Mouse (Mus musculus) erythroblast, embryonic 14.5 days (primary cell): ENCODE data around the gene Ube2d2b. TPM values are rescaled to one million over a fixed set of nuclear protein-coding genes. Genes with fewer than 3 reads are reported as not detected.

Source experiments
- H3K27me3 ChIP-seq: 2 replicates; pipeline ENCODE4 v1.6.1; 2012; ENCODE audit warnings: inconsistent platforms; ENCODE audit not compliant: control insufficient read depth
- H3K36me3 ChIP-seq: 2 replicates; pipeline ENCODE4 v1.6.1; 2012; ENCODE audit warnings: mild to moderate bottlenecking, inconsistent platforms; ENCODE audit not compliant: control insufficient read depth
- H3K4me1 ChIP-seq: 2 replicates; pipeline ENCODE4 v1.6.1; 2012; ENCODE audit warnings: inconsistent platforms; ENCODE audit not compliant: control insufficient read depth
- H3K4me3 ChIP-seq: replicated peaks from 2 replicates; pipeline ENCODE3; 2012; ENCODE audit warnings: moderate library complexity, mild to moderate bottlenecking, inconsistent platforms
- H3K9me3 ChIP-seq: 2 replicates; pipeline ENCODE4 v1.6.1; 2012; ENCODE audit warnings: low read length, inconsistent platforms, mixed read lengths; ENCODE audit not compliant: control insufficient read depth
- GATA1 ChIP-seq: IDR thresholded peaks from 2 replicates; pipeline ENCODE4 v1.6.1; 2012; ENCODE audit warnings: low read length, inconsistent platforms, mixed read lengths
- TAL1 ChIP-seq: IDR thresholded peaks from 3 replicates; pipeline ENCODE4 v1.6.1; 2012; ENCODE audit warnings: low read length, inconsistent platforms, mixed read lengths
- polyA plus RNA-seq: library from polyadenylated mRNA; stranded (reverse); fragments of >175 nt; gene quantifications from 2 replicates; pipeline ENCODE4 v1.2.3, GENCODE M21; 2012

Ube2d2b gene
- polyA plus RNA-seq, 1 experiment: not detected

GRCm38 (mm10) chr5:107802621-107803020 lies 27.3 kb upstream of the Ube2d2b start:
- H3K27me3 ChIP-seq: no peaks in the 10 kb centered on the region
- no peak for TF ChIP-seq GATA1
- no peak for TF ChIP-seq TAL1
- peaks cover 96% of the 10 kb centered on the region for H3K36me3 ChIP-seq

DNA sequence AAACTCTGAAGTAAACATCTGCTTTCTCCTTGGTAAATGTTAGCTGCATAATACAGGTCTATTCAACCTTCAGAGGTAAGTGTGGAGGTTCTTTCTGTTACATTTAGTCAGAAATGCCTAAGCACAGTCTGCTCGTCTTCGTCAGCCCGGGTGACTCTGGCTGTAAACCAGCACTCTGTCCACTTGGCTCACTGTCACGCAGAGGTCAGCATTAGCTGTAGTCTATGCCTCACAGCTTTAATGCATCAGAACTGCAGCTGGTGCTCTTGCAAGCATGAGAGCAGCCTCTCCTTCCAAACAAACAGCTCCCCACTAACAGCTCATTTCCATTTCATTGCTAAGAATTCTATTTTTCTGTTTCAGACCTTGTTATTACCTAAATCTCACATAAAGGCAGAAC lies 22.4 kb upstream of the Ube2d2b start:
- Histone ChIP-seq H3K4me1 (no peaks in the 10 kb centered on the region), H3K9me3 (no peaks in the 10 kb centered on the region), H3K4me3 (no peak overlapping the region), H3K36me3 (peaks cover 92% of the 10 kb centered on the region), H3K27me3 (no peaks in the 10 kb centered on the region)
- TF ChIP-seq TAL1: no peak
- no peak for TF ChIP-seq GATA1

More at GRCm38 (mm10) chr5:107802621-107803020, 27.3 kb upstream of the Ube2d2b start:
- Histone ChIP-seq H3K4me1 (no peaks in the 10 kb centered on the region), H3K4me3 (no peak overlapping the region), H3K9me3 (no peaks in the 10 kb centered on the region)

- no peak for TF ChIP-seq GATA1
- no peak for TF ChIP-seq TAL1
- H3K9me3 ChIP-seq: no peaks in the 10 kb centered on the region
- H3K27me3 ChIP-seq: no peaks in the 10 kb centered on the region
- no peak overlapping the region for H3K4me3 ChIP-seq
- peaks cover 94% of the 10 kb centered on the region for H3K36me3 ChIP-seq
- H3K4me1 ChIP-seq: no peaks in the 10 kb centered on the region
Observed at GRCm38 (mm10) chr5:107814651-107815050, 15.2 kb upstream of the Ube2d2b start.

DNA sequence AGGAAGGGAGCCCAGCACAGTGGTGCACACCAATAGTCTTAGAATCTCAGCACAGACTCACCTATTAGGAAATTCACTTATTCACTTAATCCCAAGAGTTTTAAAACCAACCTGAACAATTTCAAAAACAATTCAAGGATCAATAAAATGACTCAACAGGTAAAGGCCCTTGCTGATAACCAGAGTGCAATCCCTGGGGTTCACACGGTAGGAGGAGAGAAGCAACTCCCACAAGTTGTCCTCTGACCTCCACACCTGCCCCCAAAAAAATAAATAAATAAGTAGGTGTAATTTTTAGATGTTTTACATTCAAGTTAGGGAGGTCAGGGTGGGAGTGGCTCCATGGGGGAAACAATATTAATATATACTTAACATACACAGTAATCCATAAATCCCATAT lies 7.4 kb upstream of the Ube2d2b start:
- H3K4me1 ChIP-seq: peaks cover 2% of the 10 kb centered on the region; the same call in 1 of the 2 replicates
- H3K9me3 ChIP-seq: no peaks in the 10 kb centered on the region
- TF ChIP-seq GATA1: no peak
- TF ChIP-seq TAL1: no peak
- H3K27me3 ChIP-seq: no peaks in the 10 kb centered on the region
- peaks cover 64% of the 10 kb centered on the region for H3K36me3 ChIP-seq
- no peak overlapping the region for H3K4me3 ChIP-seq

DNA sequence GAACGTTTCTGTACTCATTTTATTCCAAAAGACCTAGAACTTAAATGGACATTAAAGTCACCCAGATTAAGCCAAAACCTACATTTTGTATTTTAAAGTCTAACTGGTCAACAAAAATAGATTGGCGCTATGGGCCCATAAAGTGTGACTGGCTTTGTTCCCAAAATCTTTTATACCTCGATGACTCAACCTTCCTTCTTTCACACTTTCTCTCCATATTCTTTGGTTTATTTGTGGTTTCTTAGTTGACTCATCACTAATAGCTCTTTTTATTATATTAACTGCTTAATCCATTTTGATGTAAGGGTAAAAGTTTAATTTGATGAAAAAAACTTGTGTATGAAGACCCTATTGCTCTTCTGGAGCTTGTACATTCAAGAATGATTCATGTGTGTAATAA lies 1.5 kb downstream of the Ube2d2b start:
- H3K27me3 ChIP-seq: no peaks in the 10 kb centered on the region
- H3K9me3 ChIP-seq: peaks cover 2% of the 10 kb centered on the region; the same call in 1 of the 2 replicates
- peaks cover 13% of the 10 kb centered on the region for H3K4me1 ChIP-seq
- TF ChIP-seq GATA1 (no peak), TAL1 (no peak)
- H3K36me3 ChIP-seq: peaks cover 73% of the 10 kb centered on the region
- no peak overlapping the region for H3K4me3 ChIP-seq

DNA sequence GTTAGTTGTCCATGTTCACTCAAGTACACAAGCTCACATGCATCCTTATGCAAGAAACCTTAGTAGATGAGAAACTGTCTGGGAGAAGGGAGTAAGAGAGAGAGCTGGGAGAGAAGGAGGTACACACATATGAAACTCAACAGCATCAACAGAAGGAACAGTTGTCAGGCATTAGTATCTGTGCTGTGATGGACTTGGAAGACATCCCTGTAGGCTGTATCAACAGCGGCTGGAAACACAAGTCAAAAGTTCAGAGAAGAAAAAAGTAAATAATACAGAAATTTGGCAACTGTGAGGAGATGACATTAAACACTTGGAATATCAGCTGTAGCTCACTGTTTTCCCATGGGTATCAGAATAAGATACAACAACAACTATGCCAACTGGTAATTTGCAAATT lies 4.4 kb downstream of the Ube2d2b start:
- peaks cover 84% of the 10 kb centered on the region for H3K36me3 ChIP-seq
- H3K9me3 ChIP-seq: peaks cover 2% of the 10 kb centered on the region; the same call in 1 of the 2 replicates
- no peak for TF ChIP-seq GATA1
- H3K4me3 ChIP-seq: no peak overlapping the region
- peaks cover 15% of the 10 kb centered on the region for H3K4me1 ChIP-seq
- H3K27me3 ChIP-seq: no peaks in the 10 kb centered on the region

DNA sequence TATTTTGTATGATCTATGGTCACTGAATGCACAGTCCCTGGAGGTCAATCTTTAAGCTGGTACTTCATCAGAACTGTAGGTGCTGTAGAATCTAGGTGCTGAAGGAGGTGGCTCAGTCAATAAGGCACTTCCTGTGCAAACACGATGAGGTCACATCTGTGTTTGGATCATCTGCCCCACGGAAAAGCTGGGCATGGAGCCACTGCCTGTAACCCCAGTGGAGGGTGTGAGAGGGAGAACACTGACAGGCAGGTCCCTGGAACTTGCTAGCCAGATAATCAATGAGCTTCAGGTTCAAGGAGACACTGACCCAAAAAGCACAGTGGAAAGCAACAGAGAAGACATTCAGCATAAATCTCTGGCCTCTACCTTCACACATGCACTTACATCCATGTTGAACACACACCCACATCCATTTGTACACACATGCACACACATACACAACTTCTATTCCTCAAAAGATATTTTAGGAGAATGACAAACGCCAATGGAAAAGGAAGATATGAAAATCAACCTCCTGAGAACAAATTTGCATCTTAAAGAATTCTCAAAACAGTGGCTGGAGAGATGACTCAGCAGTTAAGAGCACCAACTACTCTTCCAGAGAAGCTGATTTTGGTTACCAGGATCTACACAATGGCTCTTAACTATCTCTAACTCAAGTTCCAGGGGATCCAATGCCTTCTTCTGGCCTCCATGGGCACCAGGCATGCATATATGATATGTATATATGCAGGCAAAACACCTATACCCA lies 9.2 kb downstream of the Ube2d2b start:
- Histone ChIP-seq H3K9me3 (no peaks in the 10 kb centered on the region), H3K36me3 (peaks cover 89% of the 10 kb centered on the region), H3K4me3 (no peak overlapping the region), H3K4me1 (peaks cover 15% of the 10 kb centered on the region), H3K27me3 (no peaks in the 10 kb centered on the region)
- TF ChIP-seq TAL1 (no peak), GATA1 (no peak)

- H3K4me1 ChIP-seq: peaks cover 16% of the 10 kb centered on the region
- TF ChIP-seq GATA1 (no peak), TAL1 (no peak)
- H3K36me3 ChIP-seq: peaks cover 93% of the 10 kb centered on the region
- no peaks in the 10 kb centered on the region for H3K9me3 ChIP-seq
- H3K4me3 ChIP-seq: no peak overlapping the region
- no peaks in the 10 kb centered on the region for H3K27me3 ChIP-seq
Observed at GRCm38 (mm10) chr5:107840549-107841238, 10.8 kb downstream of the Ube2d2b start.

DNA sequence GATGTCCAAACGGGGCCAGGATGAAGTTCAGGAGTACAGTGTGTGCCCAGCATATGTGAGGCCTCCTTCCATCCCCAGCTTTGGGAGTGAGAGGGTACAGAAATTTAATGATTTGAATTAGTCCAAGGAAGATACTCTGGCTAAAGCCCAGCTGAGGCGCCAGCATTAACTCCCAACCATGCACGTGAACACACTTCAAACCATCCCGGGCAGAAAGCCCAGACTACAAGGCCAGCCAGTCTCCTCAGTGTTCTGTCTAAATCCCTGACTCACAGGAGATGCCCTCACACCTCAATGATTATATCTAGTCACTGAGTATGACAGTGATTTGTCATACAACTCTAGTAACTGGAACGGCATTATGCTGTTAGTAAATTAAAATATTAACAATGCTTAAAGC lies 17.4 kb downstream of the Ube2d2b start:
- Histone ChIP-seq H3K27me3 (no peaks in the 10 kb centered on the region), H3K36me3 (peaks cover 95% of the 10 kb centered on the region), H3K9me3 (peaks cover 11% of the 10 kb centered on the region), H3K4me3 (no peak overlapping the region), H3K4me1 (peaks cover 12% of the 10 kb centered on the region)
- TF ChIP-seq TAL1 (no peak), GATA1 (no peak)
